In genomic region chr9:62345633-62346387, GRCm38 (mm10) we compare ENCODE assay signal across 7 mouse cellular contexts. TPM values are rescaled to one million over a fixed set of nuclear protein-coding genes. Genes with fewer than 3 reads are reported as not detected.
A peak's percentile ranks its signal among the peaks of the same experiment; 100 is the strongest.
DNase-seq lines count a peak whose midpoint lies in the region; ATAC-seq and TF ChIP-seq lines count a peak whose summit lies in the region.

No protein-coding gene starts in this region.

- no peak overlapping the region for H3K4me3 ChIP-seq in neural tube, embryonic 11.5 days (ENCODE audit: low read depth, low read length)
- H3K4me3 ChIP-seq in forebrain, postnatal 0 days (ENCODE audit: low read depth, low read length): peak overlapping the region; percentile 77
- H3K4me3 ChIP-seq in limb, embryonic 14.5 days (replicated peaks; ENCODE audit: low read length): no peak overlapping the region

- no peak overlapping the region for H3K27ac ChIP-seq in neural tube, embryonic 11.5 days (ENCODE audit: low read depth, low read length)
- peak overlapping the region; percentile 100; the same call in 1 of the 2 replicates for H3K27ac ChIP-seq in forebrain, postnatal 0 days (ENCODE audit: low read depth, low read length)
- peak overlapping the region; percentile 99; the same call in 1 of the 2 replicates for H3K27ac ChIP-seq in limb, embryonic 14.5 days (replicated peaks; ENCODE audit: low read depth, low read length)

- no peak for TF ChIP-seq POLR2A in limb, embryonic 14.5 days (IDR thresholded peaks at IDR 0.05; ENCODE audit: borderline replicate concordance, extremely low read depth, insufficient read depth, insufficient read length)

- DNase-seq in neural tube, embryonic 11.5 days (ENCODE audit: low spot score): no peak
- no peak for DNase-seq in neural tube, embryonic 10.5 days (ENCODE audit: extremely low spot score, low spot score)
- DNase-seq in forebrain, postnatal 0 days: no peak
- DNase-seq in limb, embryonic 14.5 days (ENCODE audit: low spot score): no peak
- no peak for DNase-seq in testis, postnatal 14 days (ENCODE audit: low spot score)
- DNase-seq in thymus, postnatal 25 days: no peak
- no peak for DNase-seq in layer of hippocampus, postnatal 36 days

- no peak overlapping the region for H3K9ac ChIP-seq in neural tube, embryonic 11.5 days (ENCODE audit: low read length)
- peak overlapping the region; percentile 99 for H3K9ac ChIP-seq in forebrain, postnatal 0 days
- peak overlapping the region; percentile 98; the same call in 1 of the 2 replicates for H3K9ac ChIP-seq in limb, embryonic 14.5 days (ENCODE audit: low read depth, low read length, severe bottlenecking)

- TF ChIP-seq CTCF in forebrain, postnatal 0 days (IDR thresholded peaks at IDR 0.05; ENCODE audit: low read depth): no peak

- peak overlapping the region; percentile 93 for H3K4me2 ChIP-seq in neural tube, embryonic 11.5 days (ENCODE audit: low read depth)
- H3K4me2 ChIP-seq in forebrain, postnatal 0 days (ENCODE audit: low read depth): peak overlapping the region; percentile 84
- peak overlapping the region; percentile 73 for H3K4me2 ChIP-seq in limb, embryonic 14.5 days (replicated peaks; ENCODE audit: low read depth, low read length, severe bottlenecking)

- no peaks in the 10 kb centered on the region for H3K9me3 ChIP-seq in neural tube, embryonic 11.5 days (ENCODE audit: control insufficient read depth, low read length)
- H3K9me3 ChIP-seq in forebrain, postnatal 0 days (ENCODE audit: low read length): no peaks in the 10 kb centered on the region
- no peaks in the 10 kb centered on the region for H3K9me3 ChIP-seq in limb, embryonic 14.5 days (ENCODE audit: control insufficient read depth, low read length)

- peaks cover 22% of the 10 kb centered on the region for H3K4me1 ChIP-seq in neural tube, embryonic 11.5 days (ENCODE audit: control insufficient read depth, insufficient read depth, low read length)
- peaks cover 16% of the 10 kb centered on the region for H3K4me1 ChIP-seq in forebrain, postnatal 0 days (ENCODE audit: insufficient read depth)
- peaks cover 30% of the 10 kb centered on the region for H3K4me1 ChIP-seq in limb, embryonic 14.5 days (ENCODE audit: control insufficient read depth, insufficient read depth, low read length)

- ATAC-seq in neural tube, embryonic 11.5 days (ENCODE audit: insufficient read depth, low FRiP score, low TSS enrichment): no peak
- no peak for ATAC-seq in forebrain, postnatal 0 days
- ATAC-seq in limb, embryonic 14.5 days (ENCODE audit: low FRiP score, low read depth): no peak

- H3K27me3 ChIP-seq in neural tube, embryonic 11.5 days (ENCODE audit: control insufficient read depth, insufficient read depth, low read length): no peaks in the 10 kb centered on the region
- H3K27me3 ChIP-seq in forebrain, postnatal 0 days (ENCODE audit: insufficient read depth, low read length): no peaks in the 10 kb centered on the region
- H3K27me3 ChIP-seq in limb, embryonic 14.5 days (ENCODE audit: control insufficient read depth, insufficient read depth, low read length): no peaks in the 10 kb centered on the region

- 70% methylated on average over 9 of the region's 9 CpGs for WGBS in neural tube, embryonic 11.5 days
- WGBS in forebrain, postnatal 0 days: 25% methylated on average over 9 of the region's 9 CpGs
- 51% methylated on average over 9 of the region's 9 CpGs for WGBS in limb, embryonic 14.5 days

- peaks cover 3% of the 10 kb centered on the region; the same call in 1 of the 2 replicates for H3K36me3 ChIP-seq in neural tube, embryonic 11.5 days (ENCODE audit: control insufficient read depth, insufficient read depth, low read length)
- H3K36me3 ChIP-seq in forebrain, postnatal 0 days (ENCODE audit: insufficient read depth): no peaks in the 10 kb centered on the region
- H3K36me3 ChIP-seq in limb, embryonic 14.5 days (ENCODE audit: control insufficient read depth, insufficient read depth, low read length): no peaks in the 10 kb centered on the region

RNA-seq across cellular contexts. Expression of gene Anp32a, which starts 4.7 kb away (rescaled TPM):
- 125 and 138 TPM in 2 replicates for polyA plus RNA-seq in neural tube, embryonic 11.5 days (2014; fragmentation: Nextera tagmentation; extraction: Ambion mirVana)
- total RNA-seq in forebrain, postnatal 0 days (2014; rRNA removed): 130 and 140 TPM in 2 replicates
- 96.1 and 110 TPM in 2 replicates for polyA plus RNA-seq in forebrain, postnatal 0 days (2015; fragmentation: Nextera tagmentation; extraction: Ambion mirVana)
- polyA plus RNA-seq in limb, embryonic 14.5 days (2012; rRNA removed): 143 and 468 TPM in 2 replicates
- 104 and 124 TPM in 2 replicates for polyA plus RNA-seq in limb, embryonic 14.5 days (2014; fragmentation: Nextera tagmentation; extraction: Ambion mirVana)
- total RNA-seq in layer of hippocampus, postnatal 36 days (2021): 100 to 1,000 TPM; 334 to 351 TPM
